Mouse (Mus musculus) bone marrow, adult 2 months (tissue): ENCODE results near the gene 1700029I15Rik.

Experiments used
- CTCF ChIP-seq: fragments of 200-500 bp; IDR thresholded peaks from 2 replicates; pipeline ENCODE4 v1.5.1; 2011; ENCODE audit warnings: low read length, control low read depth; ENCODE audit not compliant: control insufficient read depth, insufficient read depth
- POLR2A ChIP-seq: fragments of 200-500 bp; IDR thresholded peaks from 2 replicates; pipeline ENCODE4 v1.6.1; 2011; ENCODE audit warnings: low read depth, mild to moderate bottlenecking, control low read depth, low read length, borderline replicate concordance; ENCODE audit not compliant: control insufficient read depth

GRCm38 (mm10) chr2:92408309-92409045, 26.1 kb downstream of the 1700029I15Rik start:
- TF ChIP-seq CTCF, result no peak
- no peak for TF ChIP-seq POLR2A
